Mouse (Mus musculus): ENCODE results near the gene Olfr1344. TPM values are rescaled to one million over a fixed set of nuclear protein-coding genes. Genes with fewer than 3 reads are reported as not detected.
"Not testable (repeated sequence)": the region's sequence is repeated elsewhere in the genome, so short reads cannot be mapped to it uniquely, and the experiment has no call there.

The Olfr1344 gene
- polyA plus RNA-seq, 1 experiment, result not detected

DNA sequence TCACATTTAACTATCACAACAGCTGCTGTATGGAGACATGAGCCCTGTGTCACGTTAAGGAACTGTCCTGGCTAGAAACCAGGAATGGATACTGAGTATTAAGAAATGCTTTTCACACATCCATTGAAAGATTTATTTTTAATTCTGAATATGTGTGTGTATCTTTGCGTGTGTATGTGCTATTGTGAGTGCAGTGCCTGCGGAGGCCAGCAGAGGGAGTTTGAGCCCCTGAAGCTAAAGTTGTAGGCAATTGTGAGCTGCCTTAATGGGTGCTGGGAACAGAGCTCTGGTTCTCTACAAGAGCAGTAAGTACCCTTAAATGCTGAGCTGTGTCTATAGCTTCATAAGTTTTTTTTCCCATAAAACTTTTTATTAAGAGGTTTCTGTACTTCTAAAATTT is 9.1 kb upstream of the Olfr1344 start:
- no peak for TF ChIP-seq GATA1 (IDR thresholded peaks at IDR 0.05; ENCODE audit: low read length)
- no peak for TF ChIP-seq TAL1 (IDR thresholded peaks at IDR 0.05; ENCODE audit: low read length)
- Histone ChIP-seq H3K4me1 (ENCODE audit: control insufficient read depth) (no peaks in the 10 kb centered on the region), H3K27me3 (ENCODE audit: control insufficient read depth) (no peaks in the 10 kb centered on the region)

DNA sequence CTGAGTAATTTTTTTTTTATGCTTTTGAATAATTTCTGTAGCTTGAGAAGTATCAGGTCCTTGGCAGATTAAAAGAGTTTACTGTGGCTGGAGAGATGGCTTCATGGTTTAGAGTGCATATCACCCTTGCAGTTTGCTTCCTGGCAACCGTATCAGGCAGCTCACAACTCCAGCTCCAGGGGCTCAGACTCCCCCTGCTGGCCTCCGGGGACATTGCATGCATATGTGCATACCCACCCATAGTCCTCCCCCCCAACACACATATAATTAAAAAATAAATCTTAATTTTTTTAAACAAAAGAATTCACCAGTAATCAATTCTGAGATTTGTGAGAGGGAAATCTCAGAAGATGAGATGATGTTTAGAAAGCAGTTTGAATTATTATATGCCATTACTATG is 8.1 kb upstream of the Olfr1344 start:
- H3K4me3 ChIP-seq (replicated peaks), result no peak overlapping the region
- H3K9me3 ChIP-seq (ENCODE audit: control insufficient read depth, low read length), result peaks cover 13% of the 10 kb centered on the region
- no peaks in the 10 kb centered on the region for H3K27me3 ChIP-seq (ENCODE audit: control insufficient read depth)
- H3K4me1 ChIP-seq (ENCODE audit: control insufficient read depth), result no peaks in the 10 kb centered on the region
- no peaks in the 10 kb centered on the region for H3K36me3 ChIP-seq (ENCODE audit: control insufficient read depth)
- no peak for TF ChIP-seq TAL1 (IDR thresholded peaks at IDR 0.05; ENCODE audit: low read length)
- no peak for TF ChIP-seq GATA1 (IDR thresholded peaks at IDR 0.05; ENCODE audit: low read length)

More for the DNA sequence above, 9.1 kb upstream of the Olfr1344 start:
- no peak overlapping the region for H3K4me3 ChIP-seq (replicated peaks)
- H3K9me3 ChIP-seq (ENCODE audit: control insufficient read depth, low read length), result peaks cover 13% of the 10 kb centered on the region
- H3K36me3 ChIP-seq (ENCODE audit: control insufficient read depth), result no peaks in the 10 kb centered on the region

DNA sequence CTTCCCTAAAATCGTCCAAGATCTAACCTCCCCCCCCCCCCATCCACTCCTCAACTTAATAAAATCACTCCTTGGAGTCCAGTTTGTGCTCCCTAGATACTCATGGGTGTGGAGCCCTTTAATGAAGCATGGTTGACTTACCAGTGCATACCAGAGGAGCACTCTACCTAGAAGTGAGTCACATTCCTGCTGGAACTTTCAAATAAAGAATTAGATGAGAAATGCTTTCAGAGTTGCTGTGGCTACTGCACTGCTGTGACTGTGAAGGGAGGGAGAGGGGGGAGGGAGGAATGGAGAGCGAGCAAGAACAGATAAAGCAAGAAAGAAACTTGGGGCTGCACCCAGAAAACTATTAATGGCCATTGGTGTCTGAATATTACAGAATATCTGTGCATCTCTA is 2.7 kb downstream of the Olfr1344 start:
- no peak overlapping the region for H3K4me3 ChIP-seq (replicated peaks)
- peaks cover 9% of the 10 kb centered on the region for H3K9me3 ChIP-seq (ENCODE audit: control insufficient read depth, low read length)
- H3K36me3 ChIP-seq (ENCODE audit: control insufficient read depth), result no peaks in the 10 kb centered on the region
- TF ChIP-seq TAL1 (IDR thresholded peaks at IDR 0.05; ENCODE audit: low read length), result no peak
- no peak for TF ChIP-seq GATA1 (IDR thresholded peaks at IDR 0.05; ENCODE audit: low read length)
- no peaks in the 10 kb centered on the region for H3K27me3 ChIP-seq (ENCODE audit: control insufficient read depth)
- no peaks in the 10 kb centered on the region for H3K4me1 ChIP-seq (ENCODE audit: control insufficient read depth)

DNA sequence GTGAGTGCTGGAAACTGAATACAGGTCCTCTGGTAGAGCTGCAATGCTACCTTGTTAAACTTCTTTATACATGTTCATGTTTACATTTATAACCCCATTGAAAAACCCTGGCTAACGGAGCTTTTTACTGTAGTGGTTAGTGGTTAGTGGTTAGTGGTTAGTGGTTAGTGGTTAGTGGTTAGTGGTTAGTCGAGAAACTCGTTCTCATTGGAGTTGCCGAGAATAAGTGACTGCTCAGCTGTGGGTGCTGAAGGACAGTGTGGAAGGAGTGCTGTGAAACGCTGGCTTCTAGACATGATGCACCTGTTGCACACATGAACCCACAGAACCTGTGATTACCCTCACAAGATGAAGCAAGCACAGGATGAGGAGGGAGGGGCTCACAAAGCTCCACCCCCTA is 9.3 kb downstream of the Olfr1344 start:
- Histone ChIP-seq H3K9me3 (ENCODE audit: control insufficient read depth, low read length) (peaks cover 3% of the 10 kb centered on the region; the same call in 1 of the 2 replicates), H3K4me1 (ENCODE audit: control insufficient read depth) (no peaks in the 10 kb centered on the region), H3K27me3 (ENCODE audit: control insufficient read depth) (no peaks in the 10 kb centered on the region), H3K36me3 (ENCODE audit: control insufficient read depth) (no peaks in the 10 kb centered on the region), H3K4me3 (replicated peaks) (no peak overlapping the region)
- no peak for TF ChIP-seq GATA1 (IDR thresholded peaks at IDR 0.05; ENCODE audit: low read length)
- no peak for TF ChIP-seq TAL1 (IDR thresholded peaks at IDR 0.05; ENCODE audit: low read length)

DNA sequence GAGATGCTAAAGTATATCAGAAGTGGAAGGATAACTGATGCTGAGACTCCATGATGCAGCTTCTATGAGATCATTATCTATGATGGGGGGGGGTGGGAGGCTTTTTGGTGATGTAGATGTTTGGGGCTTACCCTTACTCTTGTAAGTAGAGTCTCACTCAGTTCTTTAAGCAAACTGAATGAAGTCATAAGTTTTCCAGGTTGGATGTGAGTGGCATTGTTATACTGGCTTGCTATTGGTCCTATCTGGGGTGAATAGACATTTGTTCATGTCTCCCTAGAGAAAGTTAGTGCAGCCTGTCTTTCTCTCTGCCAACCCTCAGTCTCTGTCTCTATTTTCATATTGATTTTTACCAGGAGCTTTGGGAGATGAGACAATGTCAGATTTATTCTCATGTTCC is 17.4 kb downstream of the Olfr1344 start, which contains the start of gene Olfr1336:
Gene Olfr1336 (plus strand): TSS at position 301 of the 400 bp plus-strand sequence.
- Histone ChIP-seq H3K36me3 (ENCODE audit: control insufficient read depth) (no peaks in the 10 kb centered on the region), H3K9me3 (ENCODE audit: control insufficient read depth, low read length) (peaks cover 3% of the 10 kb centered on the region), H3K4me3 (replicated peaks) (no peak within 1 kb of the TSS), H3K27me3 (ENCODE audit: control insufficient read depth) (no peaks in the 10 kb centered on the region), H3K4me1 (ENCODE audit: control insufficient read depth) (no peaks in the 10 kb centered on the region)
- no peak for TF ChIP-seq GATA1 (IDR thresholded peaks at IDR 0.05; ENCODE audit: low read length)
- no peak for TF ChIP-seq TAL1 (IDR thresholded peaks at IDR 0.05; ENCODE audit: low read length)

DNA sequence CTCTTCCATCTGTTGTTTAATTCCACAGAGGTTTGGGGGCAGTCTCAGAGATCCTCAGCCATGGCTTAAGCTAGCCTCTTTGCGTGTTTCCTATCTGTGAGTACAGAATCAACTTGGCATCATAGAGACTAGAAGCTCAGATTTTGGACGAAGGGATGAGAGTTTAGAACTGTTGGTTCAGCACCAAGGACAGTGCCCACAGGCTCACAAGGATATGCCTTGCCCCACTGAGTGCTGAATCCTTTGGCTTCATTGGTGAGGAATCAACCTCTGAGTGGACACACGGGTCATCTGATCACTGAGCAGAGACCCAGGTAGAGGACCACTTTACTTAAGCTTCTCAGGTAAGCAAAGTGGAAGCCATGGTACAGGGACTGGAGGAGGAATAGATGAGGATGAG is 17.9 kb downstream of the Olfr1344 start:
- no peaks in the 10 kb centered on the region for H3K36me3 ChIP-seq (ENCODE audit: control insufficient read depth)
- H3K4me1 ChIP-seq (ENCODE audit: control insufficient read depth), result no peaks in the 10 kb centered on the region
- H3K4me3 ChIP-seq (replicated peaks), result no peak overlapping the region
- H3K27me3 ChIP-seq (ENCODE audit: control insufficient read depth), result no peaks in the 10 kb centered on the region
- TF ChIP-seq GATA1 (IDR thresholded peaks at IDR 0.05; ENCODE audit: low read length) (no peak), TAL1 (IDR thresholded peaks at IDR 0.05; ENCODE audit: low read length) (no peak)
- H3K9me3 ChIP-seq (ENCODE audit: control insufficient read depth, low read length), result peaks cover 7% of the 10 kb centered on the region

DNA sequence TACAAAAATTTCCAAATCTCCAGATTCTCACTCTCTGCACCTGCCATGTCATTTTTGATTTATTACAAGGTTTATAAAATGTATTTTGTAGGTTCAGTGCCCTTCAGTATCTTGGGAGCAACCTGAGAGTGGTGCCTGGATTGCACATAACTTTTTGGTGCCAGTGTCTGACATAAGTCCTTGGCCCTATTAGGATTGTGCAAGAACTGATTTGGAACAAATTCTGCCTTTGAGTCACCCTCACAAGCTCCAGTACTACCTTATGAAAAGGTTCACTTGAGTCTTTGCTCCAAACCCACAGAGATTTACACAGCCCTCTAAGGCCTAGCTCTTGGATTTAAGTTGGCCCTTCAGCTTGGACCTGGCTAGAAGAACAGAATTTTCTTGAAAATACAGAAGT is 28.5 kb downstream of the Olfr1344 start, which contains the start of gene Olfr1346:
Gene Olfr1346 (plus strand): TSS at position 151 of the 400 bp plus-strand sequence.
- Histone ChIP-seq H3K36me3 (ENCODE audit: control insufficient read depth) (no peaks in the 10 kb centered on the region), H3K27me3 (ENCODE audit: control insufficient read depth) (no peaks in the 10 kb centered on the region), H3K4me3 (replicated peaks) (no peak within 1 kb of the TSS), H3K9me3 (ENCODE audit: control insufficient read depth, low read length) (no peaks in the 10 kb centered on the region), H3K4me1 (ENCODE audit: control insufficient read depth) (no peaks in the 10 kb centered on the region)
- no peak for TF ChIP-seq GATA1 (IDR thresholded peaks at IDR 0.05; ENCODE audit: low read length)
- no peak for TF ChIP-seq TAL1 (IDR thresholded peaks at IDR 0.05; ENCODE audit: low read length)

DNA sequence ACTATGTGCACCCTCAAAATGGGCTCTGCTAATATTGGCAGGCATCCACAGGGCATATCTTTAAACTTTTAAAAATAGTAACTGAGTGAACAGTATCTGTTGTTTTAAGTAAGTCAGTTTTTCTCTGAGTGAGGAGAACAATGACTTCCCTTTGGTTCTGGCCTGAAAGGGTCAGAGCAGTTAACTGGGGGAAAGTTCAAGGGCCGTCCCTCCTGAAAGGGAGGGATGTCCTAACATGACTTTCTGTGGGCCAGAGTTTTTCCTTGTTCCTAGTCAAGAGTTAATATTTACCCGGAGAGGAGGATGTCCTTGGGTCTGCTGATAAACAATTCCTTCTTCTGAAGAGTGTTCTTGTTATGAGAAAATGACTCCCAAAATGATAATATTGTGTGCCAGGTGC is 39.1 kb downstream of the Olfr1344 start:
- H3K4me1 ChIP-seq (ENCODE audit: control insufficient read depth); H3K4me3 ChIP-seq (replicated peaks); H3K9me3 ChIP-seq (ENCODE audit: control insufficient read depth, low read length): not testable (repeated sequence)

DNA sequence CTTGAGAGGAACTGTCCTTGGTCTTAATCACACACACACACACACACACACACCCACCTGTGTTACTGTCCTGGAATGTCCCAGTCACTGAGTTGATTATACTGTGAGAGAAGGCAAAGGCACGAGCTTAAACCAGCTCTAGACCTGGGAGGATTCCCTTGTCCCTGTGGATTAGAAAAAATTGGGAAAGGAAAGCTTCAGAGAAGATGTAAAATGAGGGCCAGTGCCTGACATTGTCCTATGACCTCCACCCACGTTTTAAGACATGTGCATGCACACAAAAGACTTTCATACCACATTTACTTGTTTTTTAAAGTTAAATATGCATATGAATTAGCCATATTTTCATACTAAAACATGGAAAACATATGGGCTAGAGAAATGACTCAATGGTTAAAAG is 48.4 kb downstream of the Olfr1344 start, which contains the start of gene Olfr5:
Gene Olfr5 (minus strand): TSS at position 101 of the 400 bp plus-strand sequence.
- TF ChIP-seq TAL1 (IDR thresholded peaks at IDR 0.05; ENCODE audit: low read length), result no peak
- no peak for TF ChIP-seq GATA1 (IDR thresholded peaks at IDR 0.05; ENCODE audit: low read length)

More for the DNA sequence above, 39.1 kb downstream of the Olfr1344 start:
- not testable (repeated sequence) for H3K36me3 ChIP-seq (ENCODE audit: control insufficient read depth); H3K27me3 ChIP-seq (ENCODE audit: control insufficient read depth)

More for the DNA sequence above, 48.4 kb downstream of the Olfr1344 start, which contains the start of gene Olfr5:
- H3K4me3 ChIP-seq (replicated peaks), result no peak within 1 kb of the TSS
- H3K9me3 ChIP-seq (ENCODE audit: control insufficient read depth, low read length), result peaks cover 9% of the 10 kb centered on the region
- H3K27me3 ChIP-seq (ENCODE audit: control insufficient read depth), result no peaks in the 10 kb centered on the region
- H3K36me3 ChIP-seq (ENCODE audit: control insufficient read depth), result no peaks in the 10 kb centered on the region
- no peaks in the 10 kb centered on the region for H3K4me1 ChIP-seq (ENCODE audit: control insufficient read depth)

Other genes starting within 250 kb of the Olfr1344 start
- not detected in 2 replicates for gene Galp, start 241.6 kb upstream of the Olfr1344 start, polyA plus RNA-seq (2012)
- not detected in 2 replicates for gene Zscan5b, start 216.4 kb upstream of the Olfr1344 start, polyA plus RNA-seq (2012)
- gene Epp13, start 186.0 kb upstream of the Olfr1344 start, polyA plus RNA-seq (2012), result not detected in 2 replicates
- 0.06 and 0.07 TPM in 2 replicates for gene Zfp667, start 152.1 kb upstream of the Olfr1344 start, polyA plus RNA-seq (2012)
- 0.02 TPM in 1 of 2 replicates, not detected in the other for gene Zfp583, start 107.4 kb upstream of the Olfr1344 start, polyA plus RNA-seq (2012)
- not detected in 2 replicates for gene Gm3854, start 94.9 kb upstream of the Olfr1344 start, polyA plus RNA-seq (2012)
- gene Zfp78, start 75.4 kb upstream of the Olfr1344 start, polyA plus RNA-seq (2012), result not detected in 2 replicates
- gene Zfp28, start 55.4 kb upstream of the Olfr1344 start, polyA plus RNA-seq (2012), result 0.01 TPM in 1 of 2 replicates, not detected in the other
- gene Smim17, start 40.0 kb upstream of the Olfr1344 start, polyA plus RNA-seq (2012), result not detected in 2 replicates
- not detected in 2 replicates for gene Gm20715, start 28.4 kb upstream of the Olfr1344 start, polyA plus RNA-seq (2012)
- gene Olfr1336, start 17.5 kb downstream of the Olfr1344 start, polyA plus RNA-seq (2012), result 0.01 TPM in 1 of 2 replicates, not detected in the other
- not detected in 2 replicates for gene Olfr1346, start 28.4 kb downstream of the Olfr1344 start, polyA plus RNA-seq (2012)
- gene Olfr5, start 48.3 kb downstream of the Olfr1344 start, polyA plus RNA-seq (2012), result not detected in 2 replicates
- not detected in 2 replicates for gene Olfr1347, start 61.1 kb downstream of the Olfr1344 start, polyA plus RNA-seq (2012)
- not detected in 2 replicates for gene Olfr1348, start 70.1 kb downstream of the Olfr1344 start, polyA plus RNA-seq (2012)
- not detected in 2 replicates for gene Olfr1349, start 84.3 kb downstream of the Olfr1344 start, polyA plus RNA-seq (2012)
- gene Olfr1350, start 126.2 kb downstream of the Olfr1344 start, polyA plus RNA-seq (2012), result not detected in 2 replicates

Measured in erythroblast, embryonic 14.5 days (primary cell).